Mouse (Mus musculus): ENCODE data around the gene Bend7.

The Bend7 gene

DNA sequence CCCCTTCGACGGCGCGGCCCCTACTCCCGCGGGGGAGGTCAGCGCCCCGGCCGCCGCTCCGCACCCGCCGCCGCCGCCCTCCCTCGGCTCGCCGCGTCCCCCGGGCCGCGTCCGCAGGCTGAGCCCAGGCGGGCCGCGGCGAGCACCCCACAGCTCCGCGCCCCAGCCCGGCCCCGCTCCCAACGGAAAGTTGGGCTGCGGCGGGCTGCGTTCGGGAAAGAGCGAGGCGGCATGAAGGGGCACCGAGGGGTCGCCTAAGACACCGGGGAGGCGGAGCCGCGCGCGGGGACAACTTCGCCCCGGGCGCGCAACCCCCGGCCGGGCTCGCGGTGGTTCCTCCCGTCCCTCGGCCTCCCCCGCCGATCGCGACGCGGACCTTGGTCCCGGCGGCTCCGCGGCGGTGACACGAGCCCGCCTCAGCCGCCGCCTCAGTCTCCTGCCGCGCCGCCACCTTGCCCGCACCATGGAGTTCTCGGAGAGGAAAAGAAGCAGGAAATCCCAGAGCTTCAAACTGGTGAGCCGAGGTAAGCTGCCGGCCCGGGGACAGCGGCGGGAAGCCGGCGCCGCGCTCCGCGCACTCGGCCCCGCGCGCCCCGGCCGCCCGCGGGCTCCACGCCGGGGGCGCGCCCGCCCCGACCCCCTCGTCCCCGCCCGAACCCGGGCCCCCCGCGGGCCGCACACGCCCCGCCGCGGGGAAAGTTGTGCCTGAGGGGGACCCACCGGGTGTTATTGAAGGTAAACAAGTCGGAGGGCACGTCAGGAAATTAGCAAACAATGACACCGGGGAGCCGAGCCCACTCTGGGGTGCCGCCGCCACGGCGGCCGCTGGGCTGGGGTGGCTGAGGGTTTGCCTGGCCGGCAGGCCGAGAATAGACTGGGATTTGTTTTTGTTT is at the start of gene Bend7:
Bend7 (plus strand) TSS at position 63 of the 893 bp plus-strand sequence.
- DNase-seq (ENCODE audit: low read depth, low spot score): no peak

DNA sequence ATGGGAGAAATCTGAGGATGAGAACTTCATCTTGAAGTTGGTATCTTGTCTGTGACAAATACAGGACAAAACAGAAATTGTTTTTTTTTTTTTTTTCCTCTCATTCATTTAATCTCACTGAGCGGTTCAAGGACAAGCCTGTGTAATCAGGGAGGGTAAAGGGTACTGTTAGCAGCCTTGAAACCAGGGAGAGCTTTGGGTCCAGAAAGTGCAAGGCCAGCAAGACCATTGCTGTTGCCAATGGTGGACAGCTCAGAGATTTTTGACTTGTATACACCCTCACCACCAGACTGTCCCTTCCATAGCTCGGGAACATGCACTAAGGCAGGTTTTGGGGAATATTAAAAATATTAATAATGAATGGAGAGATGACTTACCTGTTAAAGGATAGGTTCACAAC is 49.0 kb upstream of the Bend7 start:
- DNase-seq (ENCODE audit: low read depth, low spot score): no peak

DNA sequence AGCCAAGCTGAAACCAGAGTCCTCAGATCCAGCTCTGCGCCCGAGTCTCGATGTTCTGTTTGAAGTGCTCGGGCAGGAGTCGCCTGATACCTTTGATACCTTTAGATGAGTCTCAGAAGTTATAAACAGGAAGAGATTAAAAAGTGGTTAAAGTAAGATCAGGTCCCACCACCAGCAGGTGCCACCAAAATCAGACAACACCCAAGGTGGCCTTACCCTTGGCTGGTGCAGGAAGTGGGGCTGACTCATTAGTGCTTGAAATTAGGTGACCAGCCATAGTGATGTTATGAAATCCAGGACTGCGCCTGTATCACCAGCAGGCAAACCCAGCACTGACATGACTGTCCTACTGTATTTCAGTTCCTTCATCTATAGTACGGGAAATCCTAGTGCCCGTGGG is 47.9 kb upstream of the Bend7 start:
- no peak for DNase-seq (ENCODE audit: low read depth, low spot score)

DNA sequence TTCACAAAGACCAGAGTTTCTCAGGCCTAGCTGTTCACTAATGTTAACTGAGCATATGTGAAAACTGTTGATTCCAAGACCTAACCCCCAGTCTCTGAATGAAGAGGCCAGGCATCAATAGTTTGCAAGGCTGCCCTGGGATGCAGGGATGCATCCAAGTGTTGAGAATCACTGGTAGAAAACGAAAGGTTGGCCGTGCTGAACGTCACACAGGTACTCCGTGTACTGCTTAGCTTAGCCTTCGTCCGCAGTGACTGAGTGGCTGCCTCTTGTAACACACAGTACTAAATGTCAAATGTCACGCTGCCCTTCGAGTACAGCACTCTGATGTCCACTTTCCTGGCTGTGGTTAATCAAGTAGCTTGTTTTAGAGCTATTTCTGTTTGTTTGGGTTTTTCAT is 46.0 kb upstream of the Bend7 start:
- no peak for DNase-seq (ENCODE audit: low read depth, low spot score)

DNA sequence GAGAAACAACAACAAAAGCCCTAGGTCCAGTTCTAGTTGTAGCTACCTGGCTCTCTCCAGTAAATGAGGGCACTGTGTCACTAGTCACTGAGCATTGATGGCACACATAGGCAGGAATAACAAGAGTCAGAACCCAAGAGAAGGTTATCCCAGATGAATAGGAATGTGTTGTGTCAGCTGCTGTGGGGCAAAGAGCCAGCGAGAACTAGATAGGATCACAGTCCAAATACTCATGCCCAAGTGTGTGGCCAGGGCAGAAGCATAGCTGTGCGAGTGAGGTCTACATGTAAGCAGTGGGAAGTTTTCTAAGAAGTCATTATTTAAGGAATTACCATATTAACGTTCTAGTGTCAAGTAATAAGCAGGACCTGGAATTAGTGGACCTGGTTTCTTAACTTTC is 37.7 kb upstream of the Bend7 start:
- no peak for DNase-seq (ENCODE audit: low read depth, low spot score)

DNA sequence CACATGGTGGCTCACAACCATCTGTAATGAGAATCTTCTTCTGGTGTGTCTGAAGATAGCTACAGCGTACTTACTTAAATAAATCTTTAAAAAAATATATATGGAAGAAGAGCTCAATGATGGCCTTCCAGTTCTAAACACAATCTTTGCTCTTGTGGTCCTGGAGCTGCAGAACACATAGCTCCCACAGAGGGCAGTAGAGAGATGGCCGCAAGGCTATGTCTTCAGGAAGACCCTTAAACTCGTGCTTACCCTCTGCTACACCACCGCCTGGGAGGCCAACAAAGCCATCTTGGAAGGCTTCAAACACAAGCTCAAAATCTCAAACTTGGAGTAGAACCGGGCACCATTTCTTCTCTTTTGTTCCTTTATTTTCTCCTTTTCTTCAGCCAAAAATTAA is 6.4 kb upstream of the Bend7 start:
- no peak for DNase-seq (ENCODE audit: low read depth, low spot score)

DNA sequence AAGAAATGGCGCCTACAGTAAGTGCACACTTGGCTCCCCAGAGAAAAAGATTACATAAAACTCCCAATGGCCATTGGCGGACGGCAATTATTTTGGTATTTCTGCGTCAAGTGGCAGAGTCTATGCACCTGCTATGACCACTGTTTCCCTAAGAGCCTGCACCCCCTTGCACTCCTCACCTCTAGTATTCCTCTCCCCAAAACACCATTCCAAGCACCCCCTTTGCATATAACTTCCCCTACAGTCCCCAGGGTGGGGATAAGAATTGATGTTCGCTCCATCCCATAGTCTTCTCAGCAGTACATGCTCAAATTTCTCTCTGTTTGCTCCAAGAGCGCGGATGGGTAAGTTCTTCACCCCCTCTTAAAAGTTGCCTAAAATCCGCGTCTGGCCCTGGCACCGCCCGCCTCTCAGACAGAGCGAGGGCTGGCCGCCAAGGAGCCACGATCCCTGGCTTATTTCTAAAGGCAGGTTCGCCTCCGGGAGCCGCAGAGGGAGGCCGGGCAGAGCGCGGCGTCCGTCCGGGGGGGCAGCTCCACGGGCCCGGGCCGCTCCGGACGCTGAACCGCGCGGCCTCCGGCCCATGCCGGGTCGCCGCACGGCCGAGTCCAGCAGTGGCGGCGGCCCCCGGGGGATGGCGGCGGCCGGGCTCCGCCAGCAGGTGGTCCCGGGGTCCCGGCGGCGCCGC is 406 bp upstream of the Bend7 start:
- no peak for DNase-seq (ENCODE audit: low read depth, low spot score)

DNA sequence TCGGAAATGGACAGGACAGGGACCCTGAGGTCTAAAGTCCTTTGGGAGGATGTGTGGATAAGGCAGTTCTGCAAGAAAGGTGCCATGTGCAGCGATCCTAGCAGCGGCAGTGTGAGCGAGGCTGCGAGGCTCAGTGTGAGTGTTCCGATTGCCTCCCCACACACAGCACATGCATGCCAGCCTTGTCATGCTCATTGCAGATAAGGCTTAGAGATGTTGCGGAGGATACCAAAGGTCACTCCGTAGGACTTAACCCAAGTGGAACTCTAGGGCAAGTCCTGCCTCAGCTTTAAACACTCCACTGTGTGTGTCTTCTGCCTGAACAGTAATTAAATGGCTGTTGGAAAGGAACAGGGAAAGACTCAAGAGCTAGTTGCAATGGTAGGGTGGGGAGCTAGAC is 5.5 kb downstream of the Bend7 start:
- DNase-seq (ENCODE audit: low read depth, low spot score): no peak

DNA sequence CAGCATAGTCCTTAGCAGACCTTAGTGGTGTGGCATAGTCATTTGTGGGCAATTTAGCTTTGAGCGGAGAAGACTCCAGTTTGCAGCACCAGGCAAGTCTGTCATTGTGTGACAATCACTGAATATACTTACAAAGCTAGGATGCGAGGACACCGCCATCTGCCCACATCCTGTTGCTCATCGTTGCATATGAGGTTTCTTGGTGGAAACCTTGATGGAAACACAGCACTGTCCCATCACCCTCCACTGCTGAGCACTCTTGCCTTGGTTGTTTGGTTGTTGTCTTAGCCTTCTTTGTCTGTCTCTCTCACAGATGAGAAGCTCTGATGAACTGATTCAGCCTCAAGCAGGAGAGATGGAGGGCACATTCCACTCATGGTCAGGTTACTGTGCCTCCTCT is 12.5 kb downstream of the Bend7 start:
- no peak for DNase-seq (ENCODE audit: low read depth, low spot score)

DNA sequence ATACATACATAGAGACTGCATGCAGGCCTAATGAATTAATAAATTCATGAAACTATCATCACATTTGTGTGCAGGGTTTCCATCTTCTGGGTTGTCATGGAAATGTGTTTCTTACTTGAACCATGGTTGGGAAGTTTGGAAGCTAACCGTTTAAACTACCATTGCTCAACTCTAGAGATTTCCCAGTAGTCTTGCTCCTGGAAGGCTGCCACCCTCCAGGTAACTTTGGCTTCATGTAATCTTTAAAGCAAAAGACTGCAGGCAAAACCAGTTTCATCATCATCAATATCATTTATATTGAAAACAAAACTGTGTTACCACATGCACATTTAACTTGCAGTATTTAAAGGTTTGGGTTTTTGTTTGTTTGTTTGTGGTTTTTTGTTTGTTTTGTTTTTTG is 16.3 kb downstream of the Bend7 start:
- DNase-seq (ENCODE audit: low read depth, low spot score): no peak

DNA sequence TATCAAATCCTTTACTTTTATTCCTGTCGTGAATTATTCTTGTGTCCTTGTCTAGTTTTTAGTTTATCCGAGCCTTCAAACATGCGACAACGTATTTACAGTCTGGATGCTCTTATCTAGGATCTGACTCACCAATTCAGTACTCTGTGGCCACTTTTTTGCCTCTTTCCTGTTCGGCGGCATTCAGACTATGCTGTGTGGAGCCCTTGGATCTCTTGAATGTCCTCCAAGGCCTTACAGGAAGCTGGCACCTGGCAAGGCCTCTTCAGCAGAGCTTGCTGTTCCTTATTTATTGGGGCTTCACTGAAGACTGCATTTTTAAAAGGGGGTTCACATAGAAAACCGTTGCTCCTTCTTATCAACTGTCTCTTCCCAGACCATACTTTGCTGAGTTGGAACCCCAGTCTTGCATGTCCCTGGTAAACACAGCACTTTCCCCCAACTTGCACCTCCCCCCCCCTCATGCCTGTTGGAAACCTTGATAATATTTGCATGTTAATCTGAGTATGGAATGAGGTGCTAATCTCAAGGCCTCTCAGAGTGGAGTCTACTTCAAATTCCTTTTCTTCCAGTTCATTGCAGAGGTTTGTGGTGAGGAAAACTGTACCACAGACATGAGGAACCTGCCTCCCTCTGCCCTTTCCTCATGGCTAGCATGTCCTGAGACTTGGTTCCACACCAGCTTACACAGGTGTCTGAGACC is 18.6 kb downstream of the Bend7 start:
- no peak for DNase-seq (ENCODE audit: low read depth, low spot score)

DNA sequence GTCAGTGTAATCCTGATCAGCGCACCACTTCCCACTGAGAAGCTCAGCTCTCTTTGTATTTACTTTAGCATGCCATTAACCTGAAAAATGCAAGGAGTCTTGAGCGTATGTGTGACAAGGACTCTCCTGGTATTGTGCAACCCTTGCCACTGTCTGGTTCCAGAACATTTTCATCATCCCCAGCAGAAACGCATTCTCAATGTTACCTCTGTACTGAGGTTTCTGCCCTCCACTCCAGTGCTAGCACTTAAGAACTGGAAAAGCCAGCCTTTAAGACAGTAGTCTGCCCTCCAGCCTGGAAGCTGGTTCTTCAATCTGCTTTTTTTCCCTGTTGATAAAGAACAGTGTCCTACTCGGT is 19.1 kb downstream of the Bend7 start:
- no peak for DNase-seq (ENCODE audit: low read depth, low spot score)

DNA sequence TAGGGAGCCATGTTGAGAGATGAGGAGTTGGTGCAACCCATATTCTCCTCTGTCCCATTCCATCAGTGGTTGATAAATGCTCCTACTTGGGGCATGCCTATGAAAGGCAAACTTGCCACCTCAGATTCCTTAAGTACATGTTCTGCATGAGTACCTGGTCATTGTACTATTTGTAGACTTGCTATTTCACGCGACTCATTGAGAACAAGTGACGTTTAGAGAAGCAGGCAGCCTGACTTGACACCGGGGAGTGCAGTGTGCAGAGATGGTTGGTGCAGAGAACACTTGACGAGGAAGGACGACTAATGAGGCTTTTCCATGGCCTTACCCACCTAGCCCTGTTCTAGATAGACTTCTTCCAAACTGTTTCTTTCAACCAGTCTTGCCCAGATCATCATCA is 34.3 kb downstream of the Bend7 start:
- DNase-seq (ENCODE audit: low read depth, low spot score): no peak

DNA sequence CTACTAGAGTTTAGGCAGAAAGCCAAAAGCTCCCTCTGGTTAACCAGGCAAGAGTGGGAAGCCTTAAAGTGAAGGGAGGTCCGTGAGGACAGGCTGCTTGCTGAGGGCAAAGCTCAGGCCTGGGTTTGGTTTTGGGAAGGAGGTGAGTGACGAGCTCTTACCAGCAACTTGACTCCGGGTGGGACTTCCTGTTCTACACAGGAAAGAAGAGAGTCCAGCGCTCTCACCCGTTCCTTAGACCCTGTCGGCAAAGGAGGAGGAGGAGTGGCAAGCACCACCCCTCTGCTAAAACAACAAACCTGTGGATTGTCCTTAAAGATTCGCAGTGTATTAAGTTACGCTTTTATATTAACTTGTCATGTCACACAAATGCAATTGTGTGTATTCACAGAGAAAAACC is 38.1 kb downstream of the Bend7 start:
- no peak for DNase-seq (ENCODE audit: low read depth, low spot score)

DNA sequence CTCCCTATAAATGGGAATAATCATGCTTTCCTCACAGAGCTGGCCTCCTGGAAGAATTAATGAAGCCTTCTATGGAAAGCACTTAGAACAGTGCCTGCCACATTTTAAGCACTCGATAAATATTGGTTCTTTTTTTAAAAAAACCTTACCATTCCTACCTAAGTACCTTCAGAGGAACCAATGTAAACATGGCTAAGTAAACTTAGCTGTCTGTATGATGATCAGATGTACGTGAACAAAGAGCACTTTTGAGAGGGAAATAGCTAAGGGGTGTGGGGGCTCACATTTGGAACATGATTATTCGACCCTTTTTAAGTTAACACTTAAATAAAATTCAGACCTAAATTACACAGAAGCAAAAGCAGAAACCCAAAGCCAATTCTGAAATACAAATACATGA is 39.6 kb downstream of the Bend7 start:
- no peak for DNase-seq (ENCODE audit: low read depth, low spot score)

DNA sequence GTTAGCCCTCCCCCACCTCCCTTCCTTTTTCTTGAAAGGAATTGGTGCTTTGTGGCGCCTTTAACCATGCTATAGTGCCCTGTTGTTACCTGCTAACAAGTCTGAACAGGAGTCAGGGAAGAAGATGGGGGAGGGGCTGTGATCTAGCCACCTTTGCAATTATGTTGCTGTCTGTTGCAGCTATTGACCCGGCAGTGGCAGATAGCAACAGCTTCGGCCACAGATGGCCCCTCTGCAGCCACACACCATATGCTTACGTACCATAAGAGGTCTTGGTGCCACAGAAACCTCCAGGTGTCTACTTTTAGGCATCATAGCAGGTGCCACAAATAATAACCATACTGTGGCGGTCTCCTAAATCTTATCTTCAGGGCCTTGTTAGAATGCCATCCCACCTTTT is 43.1 kb downstream of the Bend7 start:
- DNase-seq (ENCODE audit: low read depth, low spot score): no peak

DNA sequence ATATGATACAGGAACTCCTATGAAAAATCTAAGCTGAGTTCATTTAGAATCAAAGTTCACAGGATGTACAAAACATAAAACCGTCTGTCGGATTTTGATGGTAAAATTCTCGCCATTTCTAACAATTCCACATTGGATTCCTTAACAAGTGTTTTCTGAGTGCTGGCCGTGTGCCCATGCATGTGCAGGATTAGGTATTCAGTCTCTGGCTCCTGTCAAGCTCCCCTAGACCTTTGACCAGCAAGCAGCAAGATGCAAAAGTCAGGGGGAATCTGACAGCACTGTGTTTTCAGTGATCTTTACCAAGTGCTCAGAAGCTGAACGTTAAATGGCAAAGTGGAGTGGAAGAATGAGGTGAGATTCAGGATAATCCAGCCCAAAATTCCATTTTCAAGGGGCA is 44.3 kb downstream of the Bend7 start:
- no peak for DNase-seq (ENCODE audit: low read depth, low spot score)

DNA sequence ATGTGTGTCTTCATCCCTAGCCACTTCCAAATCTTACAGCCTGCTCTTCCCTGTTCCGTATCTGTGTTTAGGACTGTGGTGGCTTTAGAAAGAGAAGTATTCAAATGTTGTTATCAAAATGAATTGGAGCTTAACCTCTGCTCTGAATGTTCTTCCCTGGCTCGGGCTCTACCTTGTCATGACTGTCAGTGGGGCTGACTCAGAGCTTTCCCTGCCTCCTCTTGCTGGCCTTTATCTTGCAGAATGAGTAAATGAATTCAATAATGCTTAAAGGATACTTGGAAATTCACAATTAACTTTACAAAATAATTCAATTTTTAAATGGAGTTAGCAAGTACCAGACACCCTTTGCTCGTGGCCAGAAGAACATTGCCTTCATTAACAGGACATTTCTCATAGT is 46.4 kb downstream of the Bend7 start:
- DNase-seq (ENCODE audit: low read depth, low spot score): no peak

DNA sequence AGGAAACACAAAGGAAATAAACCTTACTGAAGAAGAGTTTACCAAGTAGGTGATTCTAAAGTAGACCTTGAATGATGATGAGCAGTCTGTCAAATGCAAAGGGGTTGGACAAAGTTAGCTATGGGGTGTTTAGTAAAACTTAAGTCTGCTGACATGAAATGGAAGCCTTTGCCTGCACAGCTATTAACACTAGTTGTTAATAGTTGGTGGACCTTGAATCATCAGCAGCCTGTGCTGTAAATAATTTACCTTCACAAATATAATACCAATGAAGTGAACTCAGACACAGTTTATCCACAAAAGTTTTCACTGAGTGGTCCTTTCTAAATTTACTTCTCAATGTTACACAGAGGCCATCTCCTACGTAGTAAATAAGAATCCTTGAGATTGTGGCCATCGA is 52.7 kb downstream of the Bend7 start:
- no peak for DNase-seq (ENCODE audit: low read depth, low spot score)

DNA sequence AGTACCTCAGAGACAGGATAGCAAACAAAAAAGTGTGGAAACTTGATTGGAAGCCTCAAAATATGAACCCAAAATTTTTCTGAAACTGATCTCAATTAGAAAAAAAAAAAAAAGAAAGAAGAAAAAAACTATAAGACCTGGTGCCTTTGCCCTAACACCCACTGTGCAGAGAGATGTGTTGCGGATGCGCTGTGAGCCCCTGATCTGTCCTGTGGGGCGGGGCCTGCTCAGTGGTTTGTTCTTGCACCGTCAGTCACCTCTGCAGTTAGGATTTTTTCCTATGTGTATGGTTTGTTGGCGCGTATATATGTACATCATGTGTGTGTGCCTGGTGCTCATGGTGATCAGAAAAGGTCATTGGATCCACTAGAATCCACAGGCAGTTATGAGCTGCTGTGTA is 56.3 kb downstream of the Bend7 start:
- no peak for DNase-seq (ENCODE audit: low read depth, low spot score)

DNA sequence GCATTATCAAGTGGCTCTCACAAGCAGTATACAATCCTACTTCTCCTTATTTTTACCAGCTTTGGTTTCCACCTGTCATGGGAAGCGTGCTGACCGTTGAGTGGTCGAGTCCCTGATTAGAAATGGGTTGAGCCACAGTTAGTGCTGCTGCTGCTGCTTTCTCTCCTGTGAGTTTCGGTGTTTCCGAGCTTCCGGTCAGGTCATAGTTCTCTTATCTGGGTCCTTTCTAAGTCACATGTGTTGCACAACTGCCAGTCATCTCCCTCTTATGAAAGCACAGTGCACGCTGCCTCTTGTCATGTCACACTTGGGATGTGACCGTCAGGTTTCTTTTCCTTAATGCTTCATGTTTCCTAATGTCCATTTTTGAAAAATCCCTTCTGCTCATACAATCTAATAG is 59.7 kb downstream of the Bend7 start:
- DNase-seq (ENCODE audit: low read depth, low spot score): no peak

DNA sequence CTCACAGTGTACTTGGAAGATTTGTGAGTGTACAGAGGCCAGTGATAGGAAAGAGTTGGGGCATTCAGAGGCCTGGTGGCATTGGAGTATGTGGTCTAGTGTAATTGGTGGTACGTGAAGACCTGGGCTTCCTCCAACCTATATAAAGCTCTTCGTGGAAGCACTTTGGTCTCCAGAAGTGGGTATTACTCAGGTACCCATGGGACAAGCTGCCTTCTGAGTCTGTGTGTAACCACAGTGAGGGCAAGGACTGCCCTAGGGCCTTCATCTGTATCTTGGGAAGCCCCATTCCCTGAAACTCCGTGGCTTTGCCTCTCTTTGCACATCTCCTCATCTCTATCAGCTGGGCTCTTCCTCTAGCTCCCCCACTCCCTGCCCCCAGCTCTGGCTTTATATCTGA is 64.0 kb downstream of the Bend7 start:
- DNase-seq (ENCODE audit: low read depth, low spot score): no peak

DNA sequence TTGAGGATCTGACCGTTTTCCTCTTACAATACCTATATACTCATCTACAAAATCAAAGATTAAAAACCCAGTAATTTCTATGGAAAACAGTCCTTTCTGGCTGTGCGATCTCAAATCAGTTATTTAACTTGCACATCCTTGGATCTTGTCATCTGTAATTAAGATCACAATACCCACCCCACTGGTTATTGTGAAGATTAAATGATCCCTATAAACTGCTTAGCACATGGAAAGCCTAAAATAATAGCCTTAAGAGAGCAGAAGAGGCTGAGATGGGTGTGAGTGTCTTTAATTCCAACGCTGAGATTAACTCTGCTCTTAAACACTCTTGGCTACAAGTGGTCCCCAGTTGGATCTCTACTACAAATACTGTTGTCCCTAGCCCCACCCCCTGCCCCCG is 64.8 kb downstream of the Bend7 start:
- no peak for DNase-seq (ENCODE audit: low read depth, low spot score)
